Mouse (Mus musculus) thymus, adult 2 months (tissue): ENCODE measurements around the gene Srd5a1. TPM values are rescaled to one million over a fixed set of nuclear protein-coding genes. Genes with fewer than 3 reads are reported as not detected.
"Not testable (repeated sequence)": the region's sequence is repeated elsewhere in the genome, so short reads cannot be mapped to it uniquely, and the experiment has no call there.

Experiments
- DNase-seq: peaks from one replicate; pipeline ENCODE4 v3.0.0; 2021
- H3K27ac ChIP-seq: fragments of 200-500 bp; 2 replicates; pipeline ENCODE4 v1.5.1; 2012; ENCODE audit warnings: low read length, control low read depth; ENCODE audit not compliant: control insufficient read depth, insufficient read depth
- H3K27me3 ChIP-seq: fragments of 200-500 bp; 2 replicates; pipeline ENCODE4 v1.6.1; 2012; ENCODE audit warnings: mild to moderate bottlenecking, low read length, moderate library complexity, mixed read lengths; ENCODE audit not compliant: control insufficient read depth, insufficient read depth
- H3K36me3 ChIP-seq: fragments of 200-500 bp; 2 replicates; pipeline ENCODE4 v1.6.1; 2012; ENCODE audit warnings: mild to moderate bottlenecking, low read length, moderate library complexity; ENCODE audit not compliant: control insufficient read depth, insufficient read depth
- H3K4me1 ChIP-seq: fragments of 200-500 bp; replicated peaks from 2 replicates; pipeline ENCODE4 v1.6.1; 2012; ENCODE audit warnings: low read length; ENCODE audit not compliant: control insufficient read depth, insufficient read depth
- H3K4me3 ChIP-seq: fragments of 200-500 bp; 2 replicates; pipeline ENCODE4 v1.5.1; 2012; ENCODE audit warnings: mild to moderate bottlenecking, low read length, control low read depth, moderate library complexity; ENCODE audit not compliant: control insufficient read depth, insufficient read depth
- CTCF ChIP-seq: fragments of 200-500 bp; IDR thresholded peaks from 2 replicates; pipeline ENCODE4 v1.5.1; 2012; ENCODE audit warnings: mild to moderate bottlenecking, control low read depth, low read length, moderate library complexity, borderline replicate concordance; ENCODE audit not compliant: control insufficient read depth, poor library complexity, insufficient read depth; ENCODE audit errors: extremely low read depth
- POLR2A ChIP-seq: fragments of 200-500 bp; IDR thresholded peaks from 2 replicates; pipeline ENCODE4 v1.6.1; 2012; ENCODE audit warnings: mild to moderate bottlenecking, low read length, control low read depth, moderate library complexity; ENCODE audit not compliant: control insufficient read depth, poor library complexity, insufficient read depth; ENCODE audit errors: extremely low read depth
- WGBS: fragments of 180-500 bp; shearing (Covaris S2); methylation state at CpG from one replicate; pipeline ENCODE4 v1.1.7; 2018; 5-methylcytosine and 5-hydroxymethylcytosine counted together
- polyA plus RNA-seq: library from polyadenylated mRNA; depleted of rRNA; stranded (reverse); fragments of >200 nt; gene quantifications from 2 replicates; pipeline ENCODE4 v1.2.3, GENCODE M21; 2012

Srd5a1 gene
- polyA plus RNA-seq, 1 experiment, result 6.2 TPM

- no peaks in the 10 kb centered on the region for H3K4me1 ChIP-seq
- H3K4me3 ChIP-seq, result no peak overlapping the region
- H3K36me3 ChIP-seq, result no peaks in the 10 kb centered on the region
- no peak for TF ChIP-seq POLR2A
- no peak for TF ChIP-seq CTCF
- no peaks in the 10 kb centered on the region for H3K27me3 ChIP-seq
- no peak overlapping the region for H3K27ac ChIP-seq
- 89% methylated on average over 10 of the region's 10 CpGs for WGBS
- no peak for DNase-seq
These were observed 24.9 kb downstream of the Srd5a1 start for GRCm38 (mm10) chr13:69586337-69586736.

GRCm38 (mm10) chr13:69585828-69586227, 25.4 kb downstream of the Srd5a1 start:
- WGBS, result 51% methylated on average over 6 of the region's 6 CpGs
- no peak for DNase-seq
- H3K27ac ChIP-seq, result no peak overlapping the region
- no peak overlapping the region for H3K4me3 ChIP-seq
- no peaks in the 10 kb centered on the region for H3K27me3 ChIP-seq
- no peaks in the 10 kb centered on the region for H3K4me1 ChIP-seq
- no peak for TF ChIP-seq POLR2A
- no peak for TF ChIP-seq CTCF
- H3K36me3 ChIP-seq, result no peaks in the 10 kb centered on the region

GRCm38 (mm10) chr13:69583591-69583990, 27.7 kb downstream of the Srd5a1 start:
- H3K27ac ChIP-seq, result no peak overlapping the region
- DNase-seq, result no peak
- no peaks in the 10 kb centered on the region for H3K36me3 ChIP-seq
- no peak for TF ChIP-seq CTCF
- H3K4me3 ChIP-seq, result no peak overlapping the region
- H3K4me1 ChIP-seq, result no peaks in the 10 kb centered on the region
- 92% methylated on average over 6 of the region's 6 CpGs for WGBS
- no peaks in the 10 kb centered on the region for H3K27me3 ChIP-seq

- Histone ChIP-seq H3K4me3 (no peak overlapping the region), H3K4me1 (no peaks in the 10 kb centered on the region), H3K36me3 (no peaks in the 10 kb centered on the region), H3K27ac (no peak overlapping the region), H3K27me3 (no peaks in the 10 kb centered on the region)
- DNase-seq, result no peak
- 95% methylated on average over 6 of the region's 6 CpGs for WGBS
- TF ChIP-seq CTCF (no peak), POLR2A (no peak)
These were observed 28.8 kb downstream of the Srd5a1 start for GRCm38 (mm10) chr13:69582411-69582810.

- no peak overlapping the region for H3K4me3 ChIP-seq
- H3K27me3 ChIP-seq, result no peaks in the 10 kb centered on the region
- H3K4me1 ChIP-seq, result no peaks in the 10 kb centered on the region
- H3K27ac ChIP-seq, result no peak overlapping the region
- 97% methylated on average over 16 of the region's 16 CpGs for WGBS
- TF ChIP-seq CTCF, result no peak
- TF ChIP-seq POLR2A, result no peak
- no peak for DNase-seq
- H3K36me3 ChIP-seq, result no peaks in the 10 kb centered on the region
These were observed 33.9 kb downstream of the Srd5a1 start for GRCm38 (mm10) chr13:69577181-69577834.

- no peak for DNase-seq
- no peak overlapping the region for H3K4me3 ChIP-seq
- H3K27me3 ChIP-seq, result no peaks in the 10 kb centered on the region
- WGBS, result 90% methylated on average over 11 of the region's 11 CpGs
- H3K4me1 ChIP-seq, result no peaks in the 10 kb centered on the region
- no peak overlapping the region for H3K27ac ChIP-seq
- no peaks in the 10 kb centered on the region for H3K36me3 ChIP-seq
- no peak for TF ChIP-seq POLR2A
These were observed 34.6 kb downstream of the Srd5a1 start for GRCm38 (mm10) chr13:69576676-69577075.

GRCm38 (mm10) chr13:69572594-69572993, 38.6 kb downstream of the Srd5a1 start:
- no peak for DNase-seq
- Histone ChIP-seq H3K4me3 (no peak overlapping the region), H3K27me3 (no peaks in the 10 kb centered on the region), H3K36me3 (no peaks in the 10 kb centered on the region), H3K4me1 (no peaks in the 10 kb centered on the region), H3K27ac (no peak overlapping the region)
- no peak for TF ChIP-seq CTCF
- no peak for TF ChIP-seq POLR2A
- 94% methylated on average over 3 of the region's 3 CpGs for WGBS

- WGBS, result 85% methylated on average over 9 of the region's 9 CpGs
- no peak overlapping the region for H3K27ac ChIP-seq
- no peak for DNase-seq
These were observed 42.0 kb downstream of the Srd5a1 start for GRCm38 (mm10) chr13:69569201-69569600.

GRCm38 (mm10) chr13:69565401-69565800, 45.8 kb downstream of the Srd5a1 start:
- not testable (repeated sequence) for DNase-seq, H3K36me3 ChIP-seq, H3K27ac ChIP-seq, H3K4me1 ChIP-seq, H3K4me3 ChIP-seq, H3K27me3 ChIP-seq
- WGBS, result 97% methylated on average over 4 of the region's 4 CpGs

More at GRCm38 (mm10) chr13:69569201-69569600, 42.0 kb downstream of the Srd5a1 start:
- no peaks in the 10 kb centered on the region for H3K4me1 ChIP-seq
- TF ChIP-seq POLR2A (no peak), CTCF (no peak)
- no peaks in the 10 kb centered on the region for H3K36me3 ChIP-seq
- H3K27me3 ChIP-seq, result no peaks in the 10 kb centered on the region
- no peak overlapping the region for H3K4me3 ChIP-seq
